Mouse (Mus musculus) erythroid progenitor cell, adult 5-6 weeks (primary cell): ENCODE measurements around the gene Fkbp6. TPM values are rescaled to one million over a fixed set of nuclear protein-coding genes. Genes with fewer than 3 reads are reported as not detected.

Experiments
- ATAC-seq: replicated peaks from 2 replicates; pipeline ENCODE4 v1.8.0; 2016; ENCODE audit warnings: moderate number of reproducible peaks, mild to moderate bottlenecking, moderate TSS enrichment, inconsistent platforms; ENCODE audit not compliant: poor library complexity, low FRiP score, severe bottlenecking
- total RNA-seq, 2 experiments: library from RNA; stranded (forward) in 1 of 2; stranded (reverse) in 1 of 2; fragments of 150-400 nt in 1 of 2; fragments of 186-747, 209-891 nt in 1 of 2; gene quantifications; 2 replicates each; pipeline versions ENCODE4 v1.2.3 to v1.2.4; 2015 to 2017; ENCODE audit warnings: low replicate concordance in 2 of 2

Gene Fkbp6
- total RNA-seq, 2 experiments from 2014 or later, result not detected

DNA sequence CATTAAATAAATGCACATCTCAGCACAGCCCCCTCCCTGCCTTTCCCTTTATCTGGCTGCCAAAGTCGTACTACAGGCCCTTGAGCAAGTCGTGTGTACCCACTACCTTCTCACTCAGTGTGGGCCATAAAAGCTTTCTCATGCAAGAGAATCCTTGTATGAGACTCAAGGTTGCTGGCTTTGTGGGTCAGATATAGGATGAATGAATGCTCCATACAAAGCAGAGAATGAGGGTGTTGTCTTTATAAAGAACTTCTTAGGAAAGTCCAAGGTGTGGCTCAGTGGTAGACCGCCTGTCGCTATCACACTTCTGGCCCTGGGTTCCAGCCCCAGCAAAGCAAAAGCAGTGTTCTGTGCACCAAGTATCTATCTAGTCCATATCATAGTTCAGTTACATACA is 103.3 kb downstream of the Fkbp6 start:
- no peak for ATAC-seq

DNA sequence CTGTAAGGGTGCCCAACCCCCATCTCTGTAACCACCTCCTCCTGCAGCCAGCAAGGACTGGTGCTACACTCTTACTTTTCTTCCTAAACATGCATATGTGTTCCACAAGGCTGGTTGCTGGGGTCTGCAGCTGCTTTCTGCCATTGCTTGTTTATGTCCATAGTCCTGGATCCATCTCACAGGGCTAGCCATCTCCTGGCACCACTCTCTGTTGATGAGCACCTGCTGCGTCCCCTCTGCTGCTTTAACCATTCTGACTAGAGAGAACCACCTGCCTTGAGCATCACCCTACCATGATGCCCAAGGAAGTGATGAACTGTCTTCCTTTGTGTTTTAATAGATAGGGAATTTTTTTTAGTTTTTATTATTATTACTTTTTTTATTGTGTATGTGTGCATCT is 106.7 kb downstream of the Fkbp6 start:
- no peak for ATAC-seq

- no peak for ATAC-seq
Observed at GRCm38 (mm10) chr5:135242608-135243007, 107.2 kb downstream of the Fkbp6 start.

DNA sequence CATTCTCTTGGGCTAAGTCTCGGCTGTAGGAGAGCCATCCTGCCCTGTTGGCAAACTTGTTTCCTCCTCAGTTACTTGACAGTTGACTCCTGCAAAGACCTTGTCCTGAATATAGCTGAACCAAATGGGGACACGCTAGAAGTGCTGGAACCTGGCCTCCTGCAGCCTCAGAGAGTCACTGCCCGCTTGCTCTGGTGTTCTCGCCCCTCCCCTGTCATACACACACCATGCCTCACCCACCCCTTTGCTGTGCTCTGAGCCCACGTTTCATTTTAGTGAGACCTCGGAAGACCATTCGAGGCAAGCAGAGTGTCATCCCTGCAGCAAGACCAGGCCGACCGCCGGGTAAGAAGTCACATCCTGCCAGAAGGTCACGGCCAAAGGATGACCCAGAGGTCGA is 107.7 kb downstream of the Fkbp6 start:
- no peak for ATAC-seq

Other genes with a start within 250 kb of the Fkbp6 start
- gene Tbl2, start 200.4 kb downstream of the Fkbp6 start, total RNA-seq (2015; ENCODE audit: low replicate concordance), result 5.4 and 6.5 TPM in 2 replicates
- 13.6 and 26.6 TPM in 2 replicates for gene Tbl2, start 200.4 kb downstream of the Fkbp6 start, total RNA-seq (2017; ENCODE audit: low replicate concordance)
- 24.1 and 35.6 TPM in 2 replicates for gene Bcl7b, start 181.8 kb downstream of the Fkbp6 start, total RNA-seq (2015; ENCODE audit: low replicate concordance)
- 13.5 and 24.4 TPM in 2 replicates for gene Bcl7b, start 181.8 kb downstream of the Fkbp6 start, total RNA-seq (2017; ENCODE audit: low replicate concordance)
- gene Baz1b, start 162.8 kb downstream of the Fkbp6 start, total RNA-seq (2015; ENCODE audit: low replicate concordance), result 115 TPM in 2 replicates
- 201 and 287 TPM in 2 replicates for gene Baz1b, start 162.8 kb downstream of the Fkbp6 start, total RNA-seq (2017; ENCODE audit: low replicate concordance)
- not detected in 2 replicates for gene Fzd9, start 98.8 kb downstream of the Fkbp6 start, total RNA-seq (2015; ENCODE audit: low replicate concordance)
- gene Fzd9, start 98.8 kb downstream of the Fkbp6 start, total RNA-seq (2017; ENCODE audit: low replicate concordance), result not detected in 2 replicates
- gene Trim50, start 3.3 kb upstream of the Fkbp6 start, total RNA-seq (2015; ENCODE audit: low replicate concordance), result not detected in 2 replicates
- not detected in 2 replicates for gene Trim50, start 3.3 kb upstream of the Fkbp6 start, total RNA-seq (2017; ENCODE audit: low replicate concordance)
- gene Nsun5, start 19.9 kb upstream of the Fkbp6 start, total RNA-seq (2015; ENCODE audit: low replicate concordance), result 2.5 and 2.9 TPM in 2 replicates
- gene Nsun5, start 19.9 kb upstream of the Fkbp6 start, total RNA-seq (2017; ENCODE audit: low replicate concordance), result 3.7 and 6.4 TPM in 2 replicates
- 43.2 and 48.2 TPM in 2 replicates for gene Pom121, start 44.5 kb upstream of the Fkbp6 start, total RNA-seq (2015; ENCODE audit: low replicate concordance)
- gene Pom121, start 44.5 kb upstream of the Fkbp6 start, total RNA-seq (2017; ENCODE audit: low replicate concordance), result 15.7 and 25.2 TPM in 2 replicates
- 5.0 and 6.5 TPM in 2 replicates for gene Hip1, start 195.1 kb upstream of the Fkbp6 start, total RNA-seq (2015; ENCODE audit: low replicate concordance)
- gene Hip1, start 195.1 kb upstream of the Fkbp6 start, total RNA-seq (2017; ENCODE audit: low replicate concordance), result 1.1 and 3.0 TPM in 2 replicates
- gene Ccl26, start 213.5 kb upstream of the Fkbp6 start, total RNA-seq (2015; ENCODE audit: low replicate concordance), result not detected in 2 replicates
- not detected in 2 replicates for gene Ccl26, start 213.5 kb upstream of the Fkbp6 start, total RNA-seq (2017; ENCODE audit: low replicate concordance)
- gene Ccl24, start 223.0 kb upstream of the Fkbp6 start, total RNA-seq (2015; ENCODE audit: low replicate concordance), result not detected in 2 replicates
- gene Ccl24, start 223.0 kb upstream of the Fkbp6 start, total RNA-seq (2017; ENCODE audit: low replicate concordance), result not detected in 2 replicates